Mouse (Mus musculus) CD4-positive, CD25-positive, alpha-beta regulatory T cell, adult 9 weeks (primary cell): ENCODE measurements around the gene Prps1l3. TPM values are rescaled to one million over a fixed set of nuclear protein-coding genes. Genes with fewer than 3 reads are reported as not detected.

Experiments
- polyA plus RNA-seq: library from polyadenylated mRNA; unstranded; fragments of 100-300 nt; shearing (Covaris generic); gene quantifications from one replicate; pipeline ENCODE4 v1.2.1, GENCODE M21; 2017

Gene Prps1l3
- polyA plus RNA-seq = 74.4 TPM

GRCm38 (mm10) chr12:57230192-57230706, at the start of gene Prps1l3, which contains the start of gene Mipol1:
Prps1l3 (plus strand) TSS chr12:57230412.
Mipol1 (plus strand) TSS chr12:57230427.

GRCm38 (mm10) chr12:57197363-57198026, 32.7 kb upstream of the Prps1l3 start, which contains the start of gene Slc25a21:
Slc25a21 (minus strand) TSS chr12:57197472.

Other genes starting within 250 kb of the Prps1l3 start
- gene Slc25a21, start 32.9 kb upstream of the Prps1l3 start, polyA plus RNA-seq = not detected
- 14.8 TPM for gene Mipol1, start within 50 bp of the Prps1l3 start, polyA plus RNA-seq